Mouse (Mus musculus) embryonic facial prominence, embryonic 14.5 days (tissue): ENCODE measurements around the gene Atp6v1g3. TPM values are rescaled to one million over a fixed set of nuclear protein-coding genes. Genes with fewer than 3 reads are reported as not detected.

ENCODE experiments used
- ATAC-seq: fragments of 200-750 bp; cut with Nextera tagmentation; 2 replicates; pipeline ENCODE4 v1.8.0; 2017; ENCODE audit warnings: low read depth, moderate number of reproducible peaks, moderate TSS enrichment
- DNase-seq: peaks from one replicate; pipeline ENCODE4 v3.0.0-alpha.2; 2015; ENCODE audit warnings: low spot score
- H3K27ac ChIP-seq: fragments of 300-500 bp; sonication (generic); replicated peaks from 2 replicates; pipeline ENCODE4 v1.5.1; 2014; ENCODE audit warnings: low read depth, mild to moderate bottlenecking, low read length, moderate library complexity
- H3K27me3 ChIP-seq: fragments of 300-500 bp; sonication (generic); replicated peaks from 2 replicates; pipeline ENCODE4 v1.6.1; 2014; ENCODE audit warnings: low read length; ENCODE audit not compliant: control insufficient read depth, insufficient read depth
- H3K36me3 ChIP-seq: fragments of 300-500 bp; sonication (generic); 2 replicates; pipeline ENCODE4 v1.6.1; 2014; ENCODE audit warnings: low read length, mixed read lengths; ENCODE audit not compliant: control insufficient read depth, insufficient read depth
- H3K4me1 ChIP-seq: fragments of 300-500 bp; sonication (generic); 2 replicates; pipeline ENCODE4 v1.6.1; 2014; ENCODE audit warnings: antibody characterized with exemption, low read length; ENCODE audit not compliant: control insufficient read depth, insufficient read depth
- H3K4me2 ChIP-seq: fragments of 300-500 bp; sonication (generic); 2 replicates; pipeline ENCODE4 v1.6.1; 2014; ENCODE audit warnings: low read depth, mild to moderate bottlenecking, low read length, moderate library complexity, mixed read lengths
- H3K4me3 ChIP-seq: fragments of 300-500 bp; sonication (generic); 2 replicates; pipeline ENCODE4 v1.5.1; 2014; ENCODE audit warnings: low read depth, mild to moderate bottlenecking, low read length
- H3K9ac ChIP-seq: fragments of 300-500 bp; sonication (generic); 2 replicates; pipeline ENCODE4 v1.6.1; 2014; ENCODE audit warnings: low read depth, mild to moderate bottlenecking, low read length, moderate library complexity, mixed read lengths
- H3K9me3 ChIP-seq: fragments of 300-500 bp; sonication (generic); 2 replicates; pipeline ENCODE4 v1.6.1; 2016; ENCODE audit warnings: low read length; ENCODE audit not compliant: control insufficient read depth
- WGBS: fragments of 180-500 bp; shearing (Covaris S2); extraction: QIAGEN DNeasy Blood & Tissue Kit; methylation state at CpG from one replicate; pipeline ENCODE4 v1.1.7; 2014; 5-methylcytosine and 5-hydroxymethylcytosine counted together
- polyA plus RNA-seq: library from polyadenylated mRNA; unstranded; fragments of >200 nt; fragmentation: Nextera tagmentation; extraction: Ambion mirVana; gene quantifications from 2 replicates; pipeline ENCODE4 v1.2.1, GENCODE M21; 2014

Gene Atp6v1g3
- polyA plus RNA-seq, 1 experiment from 2014 or later: 0.17 TPM

DNA sequence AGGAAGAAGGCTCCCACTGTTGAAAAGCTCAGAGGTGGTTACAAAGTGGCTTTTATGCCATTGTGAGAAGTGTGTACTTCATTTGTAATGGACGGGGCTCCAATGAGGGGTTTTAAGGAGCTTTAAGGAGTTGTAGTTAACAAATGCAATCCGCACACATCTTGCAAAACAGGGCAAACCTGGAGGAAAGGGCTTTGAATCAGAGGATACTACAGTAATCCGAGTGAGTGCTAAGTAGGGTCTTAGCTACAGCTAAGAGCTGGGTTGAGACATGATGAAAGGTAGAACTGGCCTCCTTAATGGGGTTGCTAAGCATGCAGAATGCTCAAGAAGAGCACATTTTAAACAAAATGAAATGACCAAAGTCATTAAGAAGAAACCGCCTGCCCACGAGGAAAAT lies 20.9 kb downstream of the Atp6v1g3 start:
- WGBS: 84% methylated on average over 5 of the region's 5 CpGs
- H3K27ac ChIP-seq: no peak overlapping the region

DNA sequence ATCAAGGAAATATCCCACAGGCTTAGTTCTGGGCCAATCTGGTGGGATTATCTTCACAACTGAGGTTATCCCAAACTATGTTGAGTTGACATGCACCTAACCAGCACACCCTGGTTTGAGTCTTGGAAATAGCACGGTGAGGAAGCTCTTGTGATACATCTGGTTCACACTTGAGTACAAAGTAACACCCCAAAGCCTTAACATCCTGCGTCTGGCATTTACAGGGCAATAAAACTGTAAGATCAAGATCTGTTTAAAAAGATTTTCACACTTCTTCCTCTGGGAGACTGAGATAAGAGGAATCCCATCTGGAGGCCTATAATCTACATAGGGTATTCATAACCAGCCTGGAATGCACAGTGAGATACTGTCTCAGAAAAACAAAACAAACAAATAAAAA lies 24.6 kb downstream of the Atp6v1g3 start:
- Histone ChIP-seq H3K4me2 (no peak overlapping the region), H3K36me3 (no peaks in the 10 kb centered on the region), H3K9me3 (no peaks in the 10 kb centered on the region), H3K4me3 (no peak overlapping the region), H3K4me1 (no peaks in the 10 kb centered on the region), H3K27me3 (no peaks in the 10 kb centered on the region), H3K27ac (no peak overlapping the region), H3K9ac (no peak overlapping the region)
- 80% methylated on average over 2 of the region's 2 CpGs for WGBS
- no peak for DNase-seq
- no peak for ATAC-seq

More for the DNA sequence above, 20.9 kb downstream of the Atp6v1g3 start:
- H3K4me2 ChIP-seq: no peak overlapping the region
- H3K4me1 ChIP-seq: no peaks in the 10 kb centered on the region
- H3K27me3 ChIP-seq: no peaks in the 10 kb centered on the region
- H3K36me3 ChIP-seq: no peaks in the 10 kb centered on the region
- H3K4me3 ChIP-seq: no peak overlapping the region
- H3K9me3 ChIP-seq: no peaks in the 10 kb centered on the region
- no peak for DNase-seq
- ATAC-seq: no peak
- no peak overlapping the region for H3K9ac ChIP-seq

DNA sequence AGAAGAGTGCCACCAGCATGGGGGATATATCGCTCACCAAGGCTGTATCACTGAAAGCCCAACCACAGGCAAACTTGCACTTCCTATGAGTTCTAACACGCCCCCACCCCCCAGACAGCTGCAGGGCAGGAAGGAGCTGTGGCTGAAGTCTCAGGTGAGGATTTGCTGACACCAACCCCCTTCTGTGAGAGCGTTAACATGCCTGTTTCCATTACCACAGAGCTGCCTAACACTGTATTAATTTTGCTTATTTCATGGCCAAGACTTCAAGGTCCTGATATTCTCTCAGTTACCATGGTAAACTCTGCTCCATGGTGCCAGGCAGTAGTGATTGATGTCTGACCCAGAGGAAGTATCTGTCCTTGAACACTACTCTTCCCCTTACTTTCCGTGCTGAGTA lies 26.0 kb downstream of the Atp6v1g3 start:
- no peak overlapping the region for H3K4me2 ChIP-seq
- WGBS: 55% methylated on average over 4 of the region's 4 CpGs
- H3K9me3 ChIP-seq: no peaks in the 10 kb centered on the region
- no peaks in the 10 kb centered on the region for H3K36me3 ChIP-seq
- no peak overlapping the region for H3K27ac ChIP-seq
- H3K9ac ChIP-seq: no peak overlapping the region
- no peak for ATAC-seq
- no peak for DNase-seq
- H3K4me3 ChIP-seq: no peak overlapping the region
- no peaks in the 10 kb centered on the region for H3K4me1 ChIP-seq
- no peaks in the 10 kb centered on the region for H3K27me3 ChIP-seq

GRCm38 (mm10) chr1:138301920-138302319 lies 28.4 kb downstream of the Atp6v1g3 start:
- no peak for ATAC-seq
- no peaks in the 10 kb centered on the region for H3K4me1 ChIP-seq
- no peaks in the 10 kb centered on the region for H3K36me3 ChIP-seq
- no peak overlapping the region for H3K4me3 ChIP-seq
- H3K9ac ChIP-seq: no peak overlapping the region
- H3K9me3 ChIP-seq: no peaks in the 10 kb centered on the region
- no peak for DNase-seq
- 83% methylated on average over 5 of the region's 5 CpGs for WGBS
- no peaks in the 10 kb centered on the region for H3K27me3 ChIP-seq
- no peak overlapping the region for H3K27ac ChIP-seq
- no peak overlapping the region for H3K4me2 ChIP-seq

DNA sequence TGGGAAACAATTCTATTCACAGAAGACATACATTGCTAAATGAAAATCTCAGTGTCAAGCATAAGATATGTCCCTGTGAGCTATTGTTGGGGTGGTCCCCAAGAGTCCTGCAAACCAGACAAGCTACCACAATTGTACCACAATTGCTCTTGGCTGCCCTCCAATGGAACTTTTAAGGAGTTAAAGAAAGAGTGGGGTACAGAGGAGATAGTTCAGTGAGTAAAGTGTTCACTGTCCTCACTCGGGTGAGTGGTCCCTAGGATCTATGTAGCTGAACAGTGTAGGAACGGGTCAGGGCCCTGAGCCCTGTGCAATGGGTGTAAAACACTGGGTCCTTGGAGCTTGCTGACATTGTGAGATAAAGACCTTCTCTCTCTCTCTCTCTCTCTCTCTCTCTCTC lies 29.2 kb downstream of the Atp6v1g3 start:
- 77% methylated on average over 2 of the region's 2 CpGs for WGBS
- H3K9ac ChIP-seq: no peak overlapping the region
- H3K4me1 ChIP-seq: no peaks in the 10 kb centered on the region
- no peak for ATAC-seq
- H3K27ac ChIP-seq: no peak overlapping the region
- H3K36me3 ChIP-seq: no peaks in the 10 kb centered on the region
- H3K4me3 ChIP-seq: no peak overlapping the region
- H3K27me3 ChIP-seq: no peaks in the 10 kb centered on the region
- no peak overlapping the region for H3K4me2 ChIP-seq
- no peak for DNase-seq
- no peaks in the 10 kb centered on the region for H3K9me3 ChIP-seq

- H3K4me2 ChIP-seq: no peak overlapping the region
- H3K27ac ChIP-seq: no peak overlapping the region
- no peak overlapping the region for H3K9ac ChIP-seq
- DNase-seq (no peak), ATAC-seq (no peak)
- H3K4me1 ChIP-seq: no peaks in the 10 kb centered on the region
- no peaks in the 10 kb centered on the region for H3K36me3 ChIP-seq
- WGBS: 78% methylated on average over 1 of the region's 1 CpGs
- H3K27me3 ChIP-seq: no peaks in the 10 kb centered on the region
- H3K4me3 ChIP-seq: no peak overlapping the region
- H3K9me3 ChIP-seq: no peaks in the 10 kb centered on the region
Measured at GRCm38 (mm10) chr1:138303296-138303695, 29.8 kb downstream of the Atp6v1g3 start.

- no peak overlapping the region for H3K4me3 ChIP-seq
- H3K9ac ChIP-seq: no peak overlapping the region
- H3K4me1 ChIP-seq: no peaks in the 10 kb centered on the region
- no peak overlapping the region for H3K27ac ChIP-seq
- 72% methylated on average over 8 of the region's 8 CpGs for WGBS
- DNase-seq (no peak), ATAC-seq (no peak)
- no peaks in the 10 kb centered on the region for H3K27me3 ChIP-seq
- H3K36me3 ChIP-seq: no peaks in the 10 kb centered on the region
- no peaks in the 10 kb centered on the region for H3K9me3 ChIP-seq
- no peak overlapping the region for H3K4me2 ChIP-seq
Measured at GRCm38 (mm10) chr1:138304141-138304915, 30.8 kb downstream of the Atp6v1g3 start.

- H3K36me3 ChIP-seq: no peaks in the 10 kb centered on the region
- DNase-seq (no peak), ATAC-seq (no peak)
- H3K9me3 ChIP-seq: no peaks in the 10 kb centered on the region
- H3K27ac ChIP-seq: no peak overlapping the region
- 69% methylated on average over 3 of the region's 3 CpGs for WGBS
- no peak overlapping the region for H3K4me3 ChIP-seq
- H3K27me3 ChIP-seq: no peaks in the 10 kb centered on the region
- no peak overlapping the region for H3K9ac ChIP-seq
- no peaks in the 10 kb centered on the region for H3K4me1 ChIP-seq
- H3K4me2 ChIP-seq: no peak overlapping the region
Measured at GRCm38 (mm10) chr1:138322657-138323056, 49.1 kb downstream of the Atp6v1g3 start.

DNA sequence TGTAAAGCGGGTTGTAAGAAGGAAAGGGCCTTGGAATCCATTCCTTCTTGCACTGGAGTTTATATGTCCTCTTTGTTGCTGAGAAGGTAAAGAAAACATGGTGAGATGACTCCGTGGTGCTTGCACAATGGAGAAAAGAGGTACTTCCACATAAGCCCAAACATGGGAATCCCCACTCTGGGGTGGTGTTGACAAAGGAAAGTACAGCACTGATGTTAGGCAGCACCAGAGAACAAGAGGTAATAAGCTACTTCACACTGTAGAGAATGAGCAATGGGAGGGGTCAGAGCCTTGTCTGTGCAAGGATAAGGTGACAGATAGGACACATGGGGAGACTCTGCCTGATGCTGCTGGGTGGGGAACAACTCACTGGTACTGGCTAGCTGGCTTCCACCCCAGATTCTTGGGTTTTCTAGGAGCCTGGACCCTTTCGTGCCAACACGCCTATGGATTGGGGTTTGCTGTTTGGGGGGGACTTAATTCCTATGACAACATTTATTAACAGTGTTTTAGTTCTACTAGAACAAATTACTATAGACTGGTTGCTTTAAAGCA lies 49.6 kb downstream of the Atp6v1g3 start:
- no peak for DNase-seq

More for the DNA sequence above, 49.6 kb downstream of the Atp6v1g3 start:
- Histone ChIP-seq H3K4me3 (no peak overlapping the region), H3K9ac (no peak overlapping the region), H3K27me3 (no peaks in the 10 kb centered on the region), H3K4me1 (no peaks in the 10 kb centered on the region), H3K27ac (no peak overlapping the region), H3K36me3 (no peaks in the 10 kb centered on the region), H3K4me2 (no peak overlapping the region), H3K9me3 (no peaks in the 10 kb centered on the region)
- ATAC-seq: no peak
- 83% methylated on average over 4 of the region's 4 CpGs for WGBS
